Mouse (Mus musculus): ENCODE measurements around the gene Zcchc14. TPM values are rescaled to one million over a fixed set of nuclear protein-coding genes. Genes with fewer than 3 reads are reported as not detected.
A peak's percentile ranks its signal among the peaks of the same experiment; 100 is the strongest.

Gene Zcchc14
- polyA plus RNA-seq, 1 experiment from 2014 or later: 27.6 TPM

- ATAC-seq: no peak
- Histone ChIP-seq H3K9me3 (no peaks in the 10 kb centered on the region), H3K4me1 (replicated peaks) (peaks cover 89% of the 10 kb centered on the region), H3K36me3 (peaks cover 3% of the 10 kb centered on the region; the same call in 1 of the 2 replicates), H3K27me3 (no peaks in the 10 kb centered on the region), H3K4me2 (replicated peaks) (peak overlapping the region; percentile 94), H3K4me3 (replicated peaks) (0 out of 2 replicates have a peak overlapping the region, but pooled peaks have one; percentile 97), H3K27ac (no peak overlapping the region; the same call in 1 of the 2 replicates), H3K9ac (replicated peaks) (no peak overlapping the region; the same call in 1 of the 2 replicates)
- WGBS: 83% methylated on average over 12 of the region's 12 CpGs
These were observed 5.0 kb downstream of the Zcchc14 start for GRCm38 (mm10) chr8:121647511-121648215.

GRCm38 (mm10) chr8:121643384-121643783 is 9.3 kb downstream of the Zcchc14 start:
- no peak overlapping the region for H3K4me3 ChIP-seq (replicated peaks)
- ATAC-seq: no peak
- no peaks in the 10 kb centered on the region for H3K27me3 ChIP-seq
- H3K9ac ChIP-seq (replicated peaks): peak overlapping the region; percentile 36
- no peaks in the 10 kb centered on the region for H3K36me3 ChIP-seq
- WGBS: 66% methylated on average over 11 of the region's 11 CpGs
- H3K9me3 ChIP-seq: no peaks in the 10 kb centered on the region
- peaks cover 82% of the 10 kb centered on the region for H3K4me1 ChIP-seq (replicated peaks)
- peak overlapping the region; percentile 11 for H3K4me2 ChIP-seq (replicated peaks)
- H3K27ac ChIP-seq: peak overlapping the region; percentile 44; the same call in 1 of the 2 replicates

- ATAC-seq: no peak
- 84% methylated on average over 3 of the region's 3 CpGs for WGBS
These were observed 9.9 kb downstream of the Zcchc14 start for GRCm38 (mm10) chr8:121642804-121643203.

GRCm38 (mm10) chr8:121636180-121636579 is 16.5 kb downstream of the Zcchc14 start:
- peaks cover 44% of the 10 kb centered on the region for H3K4me1 ChIP-seq (replicated peaks)
- H3K9ac ChIP-seq (replicated peaks): no peak overlapping the region
- H3K27ac ChIP-seq: no peak overlapping the region
- 89% methylated on average over 8 of the region's 8 CpGs for WGBS
- no peaks in the 10 kb centered on the region; the same call in 1 of the 2 replicates for H3K36me3 ChIP-seq
- H3K27me3 ChIP-seq: no peaks in the 10 kb centered on the region
- no peak overlapping the region for H3K4me2 ChIP-seq (replicated peaks)
- H3K9me3 ChIP-seq: no peaks in the 10 kb centered on the region
- no peak overlapping the region for H3K4me3 ChIP-seq (replicated peaks)
- no peak for ATAC-seq

More at GRCm38 (mm10) chr8:121642804-121643203, 9.9 kb downstream of the Zcchc14 start:
- Histone ChIP-seq H3K36me3 (no peaks in the 10 kb centered on the region), H3K27ac (0 out of 2 replicates have a peak overlapping the region, but pooled peaks have one; percentile 44), H3K9ac (replicated peaks) (peak overlapping the region; percentile 36), H3K27me3 (no peaks in the 10 kb centered on the region), H3K9me3 (no peaks in the 10 kb centered on the region), H3K4me1 (replicated peaks) (peaks cover 76% of the 10 kb centered on the region), H3K4me2 (replicated peaks) (0 out of 2 replicates have a peak overlapping the region, but pooled peaks have one; percentile 11), H3K4me3 (replicated peaks) (no peak overlapping the region)

- Histone ChIP-seq H3K27me3 (no peaks in the 10 kb centered on the region), H3K4me1 (replicated peaks) (peaks cover 40% of the 10 kb centered on the region), H3K9ac (replicated peaks) (no peak overlapping the region), H3K4me2 (replicated peaks) (no peak overlapping the region), H3K27ac (no peak overlapping the region), H3K36me3 (no peaks in the 10 kb centered on the region; the same call in 1 of the 2 replicates), H3K4me3 (replicated peaks) (no peak overlapping the region), H3K9me3 (no peaks in the 10 kb centered on the region)
- 86% methylated on average over 6 of the region's 6 CpGs for WGBS
- no peak for ATAC-seq
These were observed 17.2 kb downstream of the Zcchc14 start for GRCm38 (mm10) chr8:121635534-121635933.

- peaks cover 28% of the 10 kb centered on the region for H3K4me1 ChIP-seq (replicated peaks)
- peaks cover 14% of the 10 kb centered on the region for H3K36me3 ChIP-seq
- H3K9me3 ChIP-seq: no peaks in the 10 kb centered on the region
- no peak overlapping the region for H3K4me2 ChIP-seq (replicated peaks)
- no peak overlapping the region for H3K27ac ChIP-seq
- no peak overlapping the region for H3K4me3 ChIP-seq (replicated peaks)
- WGBS: 85% methylated on average over 5 of the region's 5 CpGs
- H3K9ac ChIP-seq (replicated peaks): no peak overlapping the region
- no peaks in the 10 kb centered on the region for H3K27me3 ChIP-seq
- ATAC-seq: no peak
These were observed 20.3 kb downstream of the Zcchc14 start for GRCm38 (mm10) chr8:121632401-121632800.

- peaks cover 22% of the 10 kb centered on the region for H3K36me3 ChIP-seq
- 86% methylated on average over 7 of the region's 7 CpGs for WGBS
- no peak overlapping the region for H3K4me2 ChIP-seq (replicated peaks)
- no peak overlapping the region for H3K27ac ChIP-seq
- H3K9ac ChIP-seq (replicated peaks): 0 out of 2 replicates have a peak overlapping the region, but pooled peaks have one; percentile 33
- ATAC-seq: no peak
- no peak overlapping the region for H3K4me3 ChIP-seq (replicated peaks)
- no peaks in the 10 kb centered on the region for H3K27me3 ChIP-seq
- H3K9me3 ChIP-seq: no peaks in the 10 kb centered on the region
- H3K4me1 ChIP-seq (replicated peaks): peaks cover 21% of the 10 kb centered on the region
These were observed 21.0 kb downstream of the Zcchc14 start for GRCm38 (mm10) chr8:121631645-121632071.

GRCm38 (mm10) chr8:121628681-121629080 is 24.0 kb downstream of the Zcchc14 start:
- H3K27ac ChIP-seq: no peak overlapping the region
- peaks cover 27% of the 10 kb centered on the region for H3K36me3 ChIP-seq
- H3K9ac ChIP-seq (replicated peaks): no peak overlapping the region
- H3K9me3 ChIP-seq: no peaks in the 10 kb centered on the region
- WGBS: 99% methylated on average over 4 of the region's 4 CpGs
- H3K27me3 ChIP-seq: no peaks in the 10 kb centered on the region
- no peak overlapping the region for H3K4me3 ChIP-seq (replicated peaks)
- H3K4me1 ChIP-seq (replicated peaks): peaks cover 37% of the 10 kb centered on the region
- no peak overlapping the region for H3K4me2 ChIP-seq (replicated peaks)
- no peak for ATAC-seq

- H3K36me3 ChIP-seq: peaks cover 26% of the 10 kb centered on the region
- no peak overlapping the region for H3K9ac ChIP-seq (replicated peaks)
- no peaks in the 10 kb centered on the region for H3K9me3 ChIP-seq
- no peak for ATAC-seq
- H3K4me2 ChIP-seq (replicated peaks): no peak overlapping the region
- H3K4me3 ChIP-seq (replicated peaks): no peak overlapping the region
- H3K4me1 ChIP-seq (replicated peaks): peaks cover 53% of the 10 kb centered on the region
- H3K27me3 ChIP-seq: no peaks in the 10 kb centered on the region
- peak overlapping the region; percentile 59 for H3K27ac ChIP-seq
- 77% methylated on average over 8 of the region's 8 CpGs for WGBS
These were observed 29.7 kb downstream of the Zcchc14 start for GRCm38 (mm10) chr8:121623043-121623442.

- Histone ChIP-seq H3K4me1 (replicated peaks) (peaks cover 53% of the 10 kb centered on the region), H3K9ac (replicated peaks) (no peak overlapping the region), H3K36me3 (peaks cover 25% of the 10 kb centered on the region), H3K27ac (no peak overlapping the region), H3K4me2 (replicated peaks) (no peak overlapping the region), H3K27me3 (no peaks in the 10 kb centered on the region), H3K9me3 (no peaks in the 10 kb centered on the region), H3K4me3 (replicated peaks) (no peak overlapping the region)
- ATAC-seq: no peak
- WGBS: 52% methylated on average over 1 of the region's 1 CpGs
These were observed 30.8 kb downstream of the Zcchc14 start for GRCm38 (mm10) chr8:121621879-121622278.

- no peak overlapping the region for H3K27ac ChIP-seq
- H3K9ac ChIP-seq (replicated peaks): no peak overlapping the region
- H3K4me3 ChIP-seq (replicated peaks): no peak overlapping the region
- peaks cover 47% of the 10 kb centered on the region for H3K4me1 ChIP-seq (replicated peaks)
- no peak for ATAC-seq
- H3K36me3 ChIP-seq: peaks cover 27% of the 10 kb centered on the region
- no peaks in the 10 kb centered on the region for H3K27me3 ChIP-seq
- no peak overlapping the region for H3K4me2 ChIP-seq (replicated peaks)
- 93% methylated on average over 12 of the region's 12 CpGs for WGBS
- H3K9me3 ChIP-seq: no peaks in the 10 kb centered on the region
These were observed 31.7 kb downstream of the Zcchc14 start for GRCm38 (mm10) chr8:121620801-121621516.

Data from midbrain, embryonic 13.5 days (tissue).